Mouse (Mus musculus): Measurements from ENCODE around the gene March8. TPM values are rescaled to one million over a fixed set of nuclear protein-coding genes. Genes with fewer than 3 reads are reported as not detected.

March8 gene
- polyA plus RNA-seq, 1 experiment from 2014 or later: 52.8 TPM

DNA sequence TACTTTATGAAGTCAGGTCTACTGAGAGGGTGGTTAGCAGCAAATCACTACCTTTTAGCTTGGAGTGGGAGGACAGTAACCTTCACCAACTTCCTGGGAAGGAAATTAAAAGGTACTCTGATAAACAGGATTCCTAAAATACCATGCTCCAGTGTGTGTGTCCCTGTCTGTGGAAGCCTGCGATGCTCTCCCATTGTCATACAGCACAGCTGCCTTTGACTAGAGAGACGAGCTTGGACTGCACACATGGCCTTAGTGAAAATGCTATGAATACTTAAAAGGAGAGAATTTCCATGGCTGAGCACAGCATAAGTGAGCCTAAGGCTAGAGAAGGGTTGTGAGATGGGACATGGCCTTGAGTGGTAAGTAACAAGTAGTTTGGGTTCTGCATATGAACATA, 60.3 kb downstream of the March8 start:
- 11% methylated on average over 2 of the region's 2 CpGs for WGBS
- no peak overlapping the region for H3K4me3 ChIP-seq (replicated peaks; ENCODE audit: low read length)
- H3K4me1 ChIP-seq (replicated peaks; ENCODE audit: control insufficient read depth, insufficient read depth, low read length): peaks cover 18% of the 10 kb centered on the region
- no peak overlapping the region for H3K4me2 ChIP-seq (ENCODE audit: low read length)
- H3K9ac ChIP-seq (replicated peaks; ENCODE audit: low read depth, low read length): no peak overlapping the region
- no peaks in the 10 kb centered on the region for H3K27me3 ChIP-seq (replicated peaks; ENCODE audit: control insufficient read depth, insufficient read depth, low read length)
- no peaks in the 10 kb centered on the region for H3K9me3 ChIP-seq (ENCODE audit: control insufficient read depth, low read length)
- no peaks in the 10 kb centered on the region for H3K36me3 ChIP-seq (ENCODE audit: control insufficient read depth, insufficient read depth)
- H3K27ac ChIP-seq (ENCODE audit: low read length): peak overlapping the region; percentile 48
- 0 out of 2 replicates have a peak, but pooled peaks have one; percentile 24 for ATAC-seq

GRCm38 (mm10) chr6:116401746-116402423, 64.1 kb downstream of the March8 start:
- no peak overlapping the region for H3K4me2 ChIP-seq (ENCODE audit: low read length)
- peaks cover 3% of the 10 kb centered on the region; the same call in 1 of the 2 replicates for H3K36me3 ChIP-seq (ENCODE audit: control insufficient read depth, insufficient read depth)
- 75% methylated on average over 12 of the region's 12 CpGs for WGBS
- no peak overlapping the region for H3K9ac ChIP-seq (replicated peaks; ENCODE audit: low read depth, low read length)
- peaks cover 19% of the 10 kb centered on the region for H3K4me1 ChIP-seq (replicated peaks; ENCODE audit: control insufficient read depth, insufficient read depth, low read length)
- H3K9me3 ChIP-seq (ENCODE audit: control insufficient read depth, low read length): no peaks in the 10 kb centered on the region
- no peak overlapping the region for H3K4me3 ChIP-seq (replicated peaks; ENCODE audit: low read length)
- peak; percentile 43 for ATAC-seq
- no peak overlapping the region for H3K27ac ChIP-seq (ENCODE audit: low read length)
- no peaks in the 10 kb centered on the region for H3K27me3 ChIP-seq (replicated peaks; ENCODE audit: control insufficient read depth, insufficient read depth, low read length)

DNA sequence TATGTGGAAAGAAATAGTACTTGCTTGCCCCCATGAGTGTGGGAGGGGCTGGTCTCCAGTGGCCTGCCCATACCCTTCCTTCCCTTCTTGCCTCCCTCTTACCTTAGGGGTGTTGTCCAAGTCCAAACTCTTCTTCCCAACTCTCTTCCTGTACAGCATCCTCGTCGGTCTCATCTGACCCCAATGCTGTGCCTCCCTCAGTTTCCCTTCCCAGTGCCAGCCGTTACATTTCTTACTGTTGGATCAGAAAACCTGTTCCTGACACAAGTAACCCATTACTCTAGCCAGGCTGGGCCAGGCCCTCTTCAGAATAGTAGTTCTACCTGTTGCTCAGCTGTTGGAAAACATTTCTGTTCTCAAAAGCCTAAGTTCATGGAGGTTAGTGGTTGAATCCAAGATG, 64.6 kb downstream of the March8 start:
- WGBS: 94% methylated on average over 3 of the region's 3 CpGs
- Histone ChIP-seq H3K27ac (ENCODE audit: low read length) (no peak overlapping the region), H3K27me3 (replicated peaks; ENCODE audit: control insufficient read depth, insufficient read depth, low read length) (no peaks in the 10 kb centered on the region), H3K4me3 (replicated peaks; ENCODE audit: low read length) (no peak overlapping the region), H3K4me1 (replicated peaks; ENCODE audit: control insufficient read depth, insufficient read depth, low read length) (peaks cover 14% of the 10 kb centered on the region), H3K4me2 (ENCODE audit: low read length) (no peak overlapping the region), H3K36me3 (ENCODE audit: control insufficient read depth, insufficient read depth) (peaks cover 4% of the 10 kb centered on the region; the same call in 1 of the 2 replicates), H3K9ac (replicated peaks; ENCODE audit: low read depth, low read length) (no peak overlapping the region), H3K9me3 (ENCODE audit: control insufficient read depth, low read length) (no peaks in the 10 kb centered on the region)
- ATAC-seq: no peak

DNA sequence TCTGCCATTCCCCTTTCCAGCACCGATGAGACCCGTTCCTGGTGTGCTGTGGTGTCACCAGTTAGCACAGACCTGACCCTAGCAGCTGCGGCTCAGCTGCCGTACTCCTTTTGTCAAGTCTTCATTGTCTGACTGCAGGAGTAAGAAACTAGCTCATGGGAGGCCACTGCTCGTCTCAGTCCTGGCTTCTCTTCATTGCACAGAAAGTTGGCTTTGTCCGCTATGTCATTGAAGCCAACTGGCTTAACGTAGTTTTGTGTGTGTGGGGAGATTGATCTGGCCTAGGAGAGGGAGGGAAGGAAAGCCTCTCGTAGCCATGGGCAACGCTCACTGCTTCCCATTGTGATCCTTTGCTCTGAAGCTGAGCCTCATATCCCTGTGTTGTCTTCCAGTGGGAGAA, 67.4 kb downstream of the March8 start:
- ATAC-seq: no peak
- Histone ChIP-seq H3K4me3 (replicated peaks; ENCODE audit: low read length) (no peak overlapping the region), H3K27ac (ENCODE audit: low read length) (no peak overlapping the region), H3K4me2 (ENCODE audit: low read length) (no peak overlapping the region), H3K27me3 (replicated peaks; ENCODE audit: control insufficient read depth, insufficient read depth, low read length) (no peaks in the 10 kb centered on the region), H3K4me1 (replicated peaks; ENCODE audit: control insufficient read depth, insufficient read depth, low read length) (peaks cover 5% of the 10 kb centered on the region; the same call in 1 of the 2 replicates), H3K36me3 (ENCODE audit: control insufficient read depth, insufficient read depth) (peaks cover 4% of the 10 kb centered on the region; the same call in 1 of the 2 replicates), H3K9ac (replicated peaks; ENCODE audit: low read depth, low read length) (no peak overlapping the region), H3K9me3 (ENCODE audit: control insufficient read depth, low read length) (no peaks in the 10 kb centered on the region)
- 41% methylated on average over 9 of the region's 9 CpGs for WGBS

DNA sequence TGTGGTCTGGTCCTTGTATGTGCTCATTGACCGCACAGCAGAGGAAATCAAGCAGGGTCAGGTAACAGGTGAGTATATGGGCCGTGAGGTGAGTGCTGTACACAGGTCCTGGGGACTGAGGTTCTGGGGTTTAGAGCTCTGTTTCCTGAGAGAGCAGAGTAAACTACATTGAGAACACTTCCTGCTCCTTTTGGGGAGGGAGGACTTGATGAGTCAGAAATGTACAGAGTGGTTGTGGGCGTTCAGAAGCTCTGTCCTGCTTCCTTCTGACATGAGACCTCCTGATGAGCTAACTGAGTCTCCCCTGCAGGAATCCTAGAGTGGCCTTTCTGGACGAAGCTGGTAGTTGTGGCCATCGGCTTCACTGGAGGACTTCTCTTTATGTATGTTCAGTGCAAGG, 67.9 kb downstream of the March8 start:
- Histone ChIP-seq H3K4me2 (ENCODE audit: low read length) (no peak overlapping the region), H3K9me3 (ENCODE audit: control insufficient read depth, low read length) (no peaks in the 10 kb centered on the region), H3K4me3 (replicated peaks; ENCODE audit: low read length) (no peak overlapping the region), H3K9ac (replicated peaks; ENCODE audit: low read depth, low read length) (no peak overlapping the region), H3K27me3 (replicated peaks; ENCODE audit: control insufficient read depth, insufficient read depth, low read length) (no peaks in the 10 kb centered on the region), H3K4me1 (replicated peaks; ENCODE audit: control insufficient read depth, insufficient read depth, low read length) (peaks cover 5% of the 10 kb centered on the region; the same call in 1 of the 2 replicates), H3K27ac (ENCODE audit: low read length) (no peak overlapping the region), H3K36me3 (ENCODE audit: control insufficient read depth, insufficient read depth) (peaks cover 4% of the 10 kb centered on the region; the same call in 1 of the 2 replicates)
- 87% methylated on average over 5 of the region's 5 CpGs for WGBS
- no peak for ATAC-seq

- WGBS: 88% methylated on average over 2 of the region's 2 CpGs
- Histone ChIP-seq H3K27me3 (replicated peaks; ENCODE audit: control insufficient read depth, insufficient read depth, low read length) (no peaks in the 10 kb centered on the region), H3K9me3 (ENCODE audit: control insufficient read depth, low read length) (no peaks in the 10 kb centered on the region), H3K4me3 (replicated peaks; ENCODE audit: low read length) (no peak overlapping the region), H3K4me1 (replicated peaks; ENCODE audit: control insufficient read depth, insufficient read depth, low read length) (peaks cover 5% of the 10 kb centered on the region; the same call in 1 of the 2 replicates), H3K36me3 (ENCODE audit: control insufficient read depth, insufficient read depth) (peaks cover 4% of the 10 kb centered on the region; the same call in 1 of the 2 replicates), H3K27ac (ENCODE audit: low read length) (no peak overlapping the region), H3K4me2 (ENCODE audit: low read length) (no peak overlapping the region), H3K9ac (replicated peaks; ENCODE audit: low read depth, low read length) (no peak overlapping the region)
- no peak for ATAC-seq
These were observed 68.3 kb downstream of the March8 start for GRCm38 (mm10) chr6:116406152-116406551.

GRCm38 (mm10) chr6:116406680-116407079, 68.9 kb downstream of the March8 start:
- peaks cover 4% of the 10 kb centered on the region; the same call in 1 of the 2 replicates for H3K36me3 ChIP-seq (ENCODE audit: control insufficient read depth, insufficient read depth)
- no peak overlapping the region for H3K4me2 ChIP-seq (ENCODE audit: low read length)
- no peaks in the 10 kb centered on the region for H3K9me3 ChIP-seq (ENCODE audit: control insufficient read depth, low read length)
- no peak overlapping the region for H3K4me3 ChIP-seq (replicated peaks; ENCODE audit: low read length)
- H3K27ac ChIP-seq (ENCODE audit: low read length): no peak overlapping the region
- peaks cover 5% of the 10 kb centered on the region; the same call in 1 of the 2 replicates for H3K4me1 ChIP-seq (replicated peaks; ENCODE audit: control insufficient read depth, insufficient read depth, low read length)
- H3K9ac ChIP-seq (replicated peaks; ENCODE audit: low read depth, low read length): no peak overlapping the region
- no peak for ATAC-seq
- WGBS: 70% methylated on average over 5 of the region's 5 CpGs
- no peaks in the 10 kb centered on the region for H3K27me3 ChIP-seq (replicated peaks; ENCODE audit: control insufficient read depth, insufficient read depth, low read length)

- Histone ChIP-seq H3K27me3 (replicated peaks; ENCODE audit: control insufficient read depth, insufficient read depth, low read length) (no peaks in the 10 kb centered on the region), H3K9me3 (ENCODE audit: control insufficient read depth, low read length) (no peaks in the 10 kb centered on the region), H3K4me3 (replicated peaks; ENCODE audit: low read length) (no peak overlapping the region), H3K27ac (ENCODE audit: low read length) (no peak overlapping the region), H3K4me2 (ENCODE audit: low read length) (no peak overlapping the region), H3K36me3 (ENCODE audit: control insufficient read depth, insufficient read depth) (peaks cover 4% of the 10 kb centered on the region; the same call in 1 of the 2 replicates), H3K4me1 (replicated peaks; ENCODE audit: control insufficient read depth, insufficient read depth, low read length) (peaks cover 5% of the 10 kb centered on the region; the same call in 1 of the 2 replicates), H3K9ac (replicated peaks; ENCODE audit: low read depth, low read length) (no peak overlapping the region)
- ATAC-seq: no peak
- WGBS: 94% methylated on average over 4 of the region's 4 CpGs
These were observed 69.4 kb downstream of the March8 start for GRCm38 (mm10) chr6:116407216-116407615.

DNA sequence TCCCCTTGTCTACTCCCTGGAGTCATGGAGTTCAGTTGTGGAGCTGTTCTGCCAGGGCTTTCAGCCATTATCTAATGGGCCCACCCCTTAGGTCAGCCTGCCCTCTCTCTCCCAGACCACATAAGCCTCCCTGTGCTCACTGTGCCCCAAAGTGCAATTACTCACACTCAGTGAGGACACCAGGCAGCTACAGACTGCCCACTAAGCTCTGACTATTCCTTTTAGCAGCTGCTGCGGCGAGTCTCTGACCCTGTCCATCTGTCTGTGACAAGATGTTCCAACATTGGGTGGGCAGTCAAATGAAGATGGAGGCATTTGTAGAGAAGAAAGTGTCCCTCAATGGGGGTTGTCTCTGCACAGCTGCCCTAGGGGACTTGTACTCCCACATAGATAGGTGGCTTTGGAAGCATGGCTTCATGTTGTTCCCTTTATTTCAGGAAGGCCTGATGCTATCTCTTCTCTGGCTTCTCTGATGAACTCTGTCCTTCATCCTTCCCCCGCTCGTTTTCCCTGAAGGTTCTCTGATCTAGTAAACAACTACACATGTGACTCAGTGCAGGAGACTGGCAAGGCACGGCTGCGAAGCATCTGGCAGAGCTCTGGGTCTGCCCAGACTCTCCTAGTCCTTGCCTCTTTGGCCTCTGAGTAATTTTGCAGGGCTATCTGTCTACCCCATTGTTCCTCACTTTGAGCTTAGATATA, 70.3 kb downstream of the March8 start:
- Histone ChIP-seq H3K36me3 (ENCODE audit: control insufficient read depth, insufficient read depth) (peaks cover 4% of the 10 kb centered on the region; the same call in 1 of the 2 replicates), H3K27me3 (replicated peaks; ENCODE audit: control insufficient read depth, insufficient read depth, low read length) (no peaks in the 10 kb centered on the region), H3K9ac (replicated peaks; ENCODE audit: low read depth, low read length) (no peak overlapping the region), H3K4me2 (ENCODE audit: low read length) (no peak overlapping the region), H3K9me3 (ENCODE audit: control insufficient read depth, low read length) (no peaks in the 10 kb centered on the region), H3K27ac (ENCODE audit: low read length) (no peak overlapping the region), H3K4me3 (replicated peaks; ENCODE audit: low read length) (no peak overlapping the region), H3K4me1 (replicated peaks; ENCODE audit: control insufficient read depth, insufficient read depth, low read length) (peaks cover 5% of the 10 kb centered on the region; the same call in 1 of the 2 replicates)
- no peak for ATAC-seq
- 88% methylated on average over 6 of the region's 6 CpGs for WGBS

All from forebrain, embryonic 16.5 days (tissue).